Mouse (Mus musculus) E14TG2a.4 (cell line): Measurements from ENCODE around the gene Tagap1.
"Not testable (repeated sequence)": the region's sequence is repeated elsewhere in the genome, so short reads cannot be mapped to it uniquely, and the experiment has no call there.

Source experiments
- CTCF ChIP-seq: conservative IDR thresholded peaks from 2 replicates; pipeline ENCODE4 v1.5.1; 2014; ENCODE audit warnings: low read length
- POU5F1 ChIP-seq: IDR thresholded peaks from 2 replicates; pipeline ENCODE4 v1.6.1; 2014; ENCODE audit warnings: low read length, borderline replicate concordance

- TF ChIP-seq CTCF, POU5F1: not testable (repeated sequence)
Measured at GRCm38 (mm10) chr17:6978287-6979248, 17.6 kb upstream of the Tagap1 start, which contains the start of gene Gm49721.
